Mouse (Mus musculus) lung, postnatal 0 days (tissue): ENCODE measurements at regions not wholly inside any gene's neighbourhood (a gene's known extent, or its start where the extent isn't known, plus 50 kb on each side); places are given as distances from the start of the nearest gene placed in this dataset.

ENCODE experiments used
- CTCF ChIP-seq: IDR thresholded peaks from 2 replicates; pipeline ENCODE4 v1.5.1; 2016; ENCODE audit warnings: antibody characterized with exemption, mild to moderate bottlenecking
- EP300 ChIP-seq: IDR thresholded peaks from 2 replicates; pipeline ENCODE4 v1.6.1; 2016; ENCODE audit warnings: antibody characterized with exemption, mild to moderate bottlenecking, control low read depth

DNA sequence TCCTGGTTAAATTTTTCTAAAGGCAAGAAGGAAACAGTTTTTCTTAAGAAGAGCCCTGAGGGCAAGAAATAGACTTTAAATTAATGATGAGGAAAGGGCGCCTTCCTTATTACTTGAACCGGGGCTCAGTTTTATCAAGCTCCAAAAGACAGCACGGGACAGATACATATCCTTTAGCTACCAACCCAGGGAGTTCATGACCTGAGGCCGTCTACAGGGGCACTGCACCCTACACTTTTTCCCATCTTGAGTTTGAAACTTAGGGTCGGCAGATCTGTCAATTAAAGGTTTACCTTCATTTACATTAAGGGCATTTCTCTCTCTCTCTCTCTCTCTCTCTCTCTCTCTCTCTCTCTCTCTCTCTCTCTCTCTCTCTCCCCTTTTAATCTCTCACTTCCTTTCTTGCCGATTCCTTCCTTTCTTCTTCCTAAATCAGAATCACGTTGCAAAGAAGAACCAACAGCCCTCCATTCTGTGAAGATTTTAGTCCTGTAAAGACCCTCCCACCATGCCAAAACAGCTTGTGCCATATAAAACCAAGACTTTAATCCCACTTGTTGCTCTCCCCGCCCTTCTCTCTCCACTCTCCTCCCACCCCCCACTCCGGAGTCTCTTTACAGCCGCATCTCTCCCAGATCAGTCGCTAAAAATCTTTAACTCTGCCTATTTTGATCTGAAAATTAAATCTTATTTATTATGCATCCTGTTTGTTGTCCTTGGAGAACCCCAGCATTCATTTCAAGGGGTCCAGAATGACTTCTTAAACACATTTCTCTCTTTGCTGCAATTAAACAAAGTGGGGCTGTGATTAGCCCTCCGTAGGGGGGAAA, 185.5 kb upstream of the Sp8 start:
- TF ChIP-seq CTCF (no peak), EP300 (no peak)
